Mouse (Mus musculus) liver, embryonic 11.5 days (tissue): Measurements from ENCODE around the gene Card14. TPM values are rescaled to one million over a fixed set of nuclear protein-coding genes. Genes with fewer than 3 reads are reported as not detected.

Experiments
- ATAC-seq: fragments of 200-750 bp; cut with Nextera tagmentation; replicated peaks from 2 replicates; pipeline ENCODE4 v1.8.0; 2017; ENCODE audit warnings: moderate number of reproducible peaks, mild to moderate bottlenecking, moderate TSS enrichment, moderate library complexity; ENCODE audit not compliant: low FRiP score
- DNase-seq: peaks from one replicate; pipeline ENCODE4 v3.0.0-alpha.2; 2017; ENCODE audit warnings: low spot score
- H3K27ac ChIP-seq: fragments of 300-500 bp; sonication (generic); 2 replicates; pipeline ENCODE4 v1.5.1; 2014; ENCODE audit warnings: mild to moderate bottlenecking, low read depth, low read length, control low read depth
- H3K27me3 ChIP-seq: fragments of 300-500 bp; sonication (generic); replicated peaks from 2 replicates; pipeline ENCODE4 v1.6.1; 2014; ENCODE audit warnings: low read length, mixed read lengths; ENCODE audit not compliant: control insufficient read depth, insufficient read depth
- H3K36me3 ChIP-seq: fragments of 300-500 bp; sonication (generic); 2 replicates; pipeline ENCODE4 v1.6.1; 2014; ENCODE audit warnings: mild to moderate bottlenecking, low read length, moderate library complexity, mixed read lengths; ENCODE audit not compliant: control insufficient read depth, insufficient read depth
- H3K4me1 ChIP-seq: fragments of 300-500 bp; sonication (generic); replicated peaks from 2 replicates; pipeline ENCODE4 v1.6.1; 2014; ENCODE audit warnings: low read length, mixed read lengths; ENCODE audit not compliant: control insufficient read depth, insufficient read depth
- H3K4me2 ChIP-seq: fragments of 300-500 bp; sonication (generic); 2 replicates; pipeline ENCODE4 v1.6.1; 2014; ENCODE audit warnings: mild to moderate bottlenecking, control low read depth, moderate library complexity
- H3K4me3 ChIP-seq: fragments of 300-500 bp; sonication (generic); 2 replicates; pipeline ENCODE4 v1.5.1; 2014; ENCODE audit warnings: low read depth, low read length, control low read depth
- H3K9ac ChIP-seq: fragments of 300-500 bp; sonication (generic); 2 replicates; pipeline ENCODE4 v1.6.1; 2014; ENCODE audit warnings: low read depth, low read length, control low read depth
- H3K9me3 ChIP-seq: fragments of 300-500 bp; sonication (generic); 2 replicates; pipeline ENCODE4 v1.6.1; 2016; ENCODE audit warnings: low read length, inconsistent platforms, mixed read lengths; ENCODE audit not compliant: control insufficient read depth
- WGBS: fragments of 180-500 bp; shearing (Covaris S2); extraction: QIAGEN DNeasy Blood & Tissue Kit; methylation state at CpG from one replicate; pipeline ENCODE4 v1.1.7; 2014; 5-methylcytosine and 5-hydroxymethylcytosine counted together
- polyA plus RNA-seq: library from polyadenylated mRNA; unstranded; fragments of >200 nt; fragmentation: Nextera tagmentation; extraction: Ambion mirVana; gene quantifications from 2 replicates; pipeline ENCODE4 v1.2.1, GENCODE M21; 2014

Gene Card14
- polyA plus RNA-seq = 0.32 and 0.37 TPM in 2 replicates

GRCm38 (mm10) chr11:119307658-119307867 lies at the start of gene Card14:
Card14 (plus strand) TSS chr11:119307768.
- DNase-seq (no peak), ATAC-seq (no peak)
- no peak within 1 kb of the TSS for H3K4me3 ChIP-seq
- no peaks in the 10 kb centered on the region for H3K36me3 ChIP-seq
- no peak within 1 kb of the TSS for H3K27ac ChIP-seq
- 46% methylated on average over 1 of the region's 1 CpGs for WGBS
- no peak within 1 kb of the TSS for H3K4me2 ChIP-seq
- H3K27me3 ChIP-seq = peaks cover 18% of the 10 kb centered on the region
- H3K9me3 ChIP-seq = no peaks in the 10 kb centered on the region
- H3K4me1 ChIP-seq = no peaks in the 10 kb centered on the region
- no peak within 1 kb of the TSS for H3K9ac ChIP-seq

GRCm38 (mm10) chr11:119258216-119258571 lies 49.4 kb upstream of the Card14 start:
- H3K36me3 ChIP-seq = no peaks in the 10 kb centered on the region
- DNase-seq = no peak
- no peaks in the 10 kb centered on the region for H3K9me3 ChIP-seq
- H3K27ac ChIP-seq = no peak overlapping the region
- peak overlapping the region; percentile 58 for H3K4me2 ChIP-seq
- H3K27me3 ChIP-seq = no peaks in the 10 kb centered on the region
- no peak for ATAC-seq
- H3K4me1 ChIP-seq = 0 out of 2 replicates have a peak, but pooled peaks cover 2% of the 10 kb centered on the region
- peak overlapping the region; percentile 14 for H3K4me3 ChIP-seq
- no peak overlapping the region for H3K9ac ChIP-seq
- WGBS = 59% methylated on average over 9 of the region's 9 CpGs

- H3K27ac ChIP-seq = no peak overlapping the region
- no peaks in the 10 kb centered on the region for H3K36me3 ChIP-seq
- 0 out of 2 replicates have a peak overlapping the region, but pooled peaks have one; percentile 0 for H3K9ac ChIP-seq
- DNase-seq (no peak), ATAC-seq (peak; percentile 73)
- H3K4me2 ChIP-seq = peak overlapping the region; percentile 58
- no peaks in the 10 kb centered on the region for H3K27me3 ChIP-seq
- WGBS = 58% methylated on average over 23 of the region's 23 CpGs
- 0 out of 2 replicates have a peak, but pooled peaks cover 2% of the 10 kb centered on the region for H3K4me1 ChIP-seq
- no peaks in the 10 kb centered on the region for H3K9me3 ChIP-seq
- peak overlapping the region; percentile 14 for H3K4me3 ChIP-seq
These were observed 48.8 kb upstream of the Card14 start for GRCm38 (mm10) chr11:119258572-119259322.

GRCm38 (mm10) chr11:119259977-119260376 lies 47.6 kb upstream of the Card14 start:
- ATAC-seq = no peak

GRCm38 (mm10) chr11:119264413-119264812 lies 43.2 kb upstream of the Card14 start:
- Histone ChIP-seq H3K4me3 (no peak overlapping the region), H3K9me3 (no peaks in the 10 kb centered on the region), H3K27ac (no peak overlapping the region), H3K4me2 (no peak overlapping the region), H3K9ac (no peak overlapping the region), H3K27me3 (no peaks in the 10 kb centered on the region), H3K4me1 (peaks cover 9% of the 10 kb centered on the region), H3K36me3 (no peaks in the 10 kb centered on the region)
- 87% methylated on average over 13 of the region's 13 CpGs for WGBS
- ATAC-seq (no peak), DNase-seq (no peak)

More at GRCm38 (mm10) chr11:119259977-119260376, 47.6 kb upstream of the Card14 start:
- Histone ChIP-seq H3K4me1 (0 out of 2 replicates have a peak, but pooled peaks cover 2% of the 10 kb centered on the region), H3K4me2 (no peak overlapping the region), H3K27me3 (no peaks in the 10 kb centered on the region), H3K4me3 (no peak overlapping the region), H3K27ac (no peak overlapping the region), H3K9me3 (no peaks in the 10 kb centered on the region), H3K36me3 (no peaks in the 10 kb centered on the region), H3K9ac (no peak overlapping the region)
- DNase-seq = no peak
- WGBS = 86% methylated on average over 8 of the region's 8 CpGs

GRCm38 (mm10) chr11:119265811-119266210 lies 41.8 kb upstream of the Card14 start:
- ATAC-seq = no peak
- 73% methylated on average over 7 of the region's 7 CpGs for WGBS

GRCm38 (mm10) chr11:119267241-119267674 lies 40.3 kb upstream of the Card14 start:
- no peaks in the 10 kb centered on the region for H3K27me3 ChIP-seq
- ATAC-seq = peak; percentile 14
- peaks cover 9% of the 10 kb centered on the region for H3K4me1 ChIP-seq
- DNase-seq = no peak
- H3K4me3 ChIP-seq = peak overlapping the region; percentile 63
- H3K9ac ChIP-seq = peak overlapping the region; percentile 67; the same call in 1 of the 2 replicates
- 59% methylated on average over 6 of the region's 6 CpGs for WGBS
- H3K4me2 ChIP-seq = peak overlapping the region; percentile 99
- no peak overlapping the region for H3K27ac ChIP-seq
- H3K36me3 ChIP-seq = peaks cover 3% of the 10 kb centered on the region; the same call in 1 of the 2 replicates
- no peaks in the 10 kb centered on the region for H3K9me3 ChIP-seq

More at GRCm38 (mm10) chr11:119265811-119266210, 41.8 kb upstream of the Card14 start:
- H3K36me3 ChIP-seq = no peaks in the 10 kb centered on the region
- no peaks in the 10 kb centered on the region for H3K27me3 ChIP-seq
- H3K9ac ChIP-seq = no peak overlapping the region
- no peak overlapping the region for H3K4me3 ChIP-seq
- no peak overlapping the region for H3K27ac ChIP-seq
- no peak overlapping the region for H3K4me2 ChIP-seq
- no peaks in the 10 kb centered on the region for H3K9me3 ChIP-seq
- no peak for DNase-seq
- peaks cover 9% of the 10 kb centered on the region for H3K4me1 ChIP-seq

- peak within 1 kb of the TSS; percentile 36; the same call in 1 of the 2 replicates for H3K27ac ChIP-seq
- H3K27me3 ChIP-seq = no peaks in the 10 kb centered on the region
- H3K9ac ChIP-seq = peak within 1 kb of the TSS; percentile 67
- DNase-seq (peak; percentile 93), ATAC-seq (peak; percentile 84)
- WGBS = 4% methylated on average over 52 of the region's 52 CpGs
- H3K9me3 ChIP-seq = no peaks in the 10 kb centered on the region
- peak within 1 kb of the TSS; percentile 63 for H3K4me3 ChIP-seq
- H3K4me1 ChIP-seq = peaks cover 9% of the 10 kb centered on the region
- peaks cover 5% of the 10 kb centered on the region; the same call in 1 of the 2 replicates for H3K36me3 ChIP-seq
- peak within 1 kb of the TSS; percentile 99 for H3K4me2 ChIP-seq
These were observed 39.6 kb upstream of the Card14 start, which contains the start of gene Gaa for GRCm38 (mm10) chr11:119267768-119268556. Gaa (plus strand) TSS chr11:119267887.
